Mouse (Mus musculus) forebrain, embryonic 13.5 days (tissue): ENCODE data around the gene Dlg4. TPM values are rescaled to one million over a fixed set of nuclear protein-coding genes. Genes with fewer than 3 reads are reported as not detected.

Source experiments
- microRNA counts: library from miRNA; unstranded; fragments of <30 nt; microRNA quantifications from one replicate; lab custom pipeline; 2016
- microRNA-seq: library from miRNA; unstranded; fragments of <30 nt; microRNA quantifications from one replicate; pipeline ENCODE4, GENCODE M21; 2016
- polyA plus RNA-seq: library from polyadenylated mRNA; unstranded; fragments of >200 nt; fragmentation: Nextera tagmentation; extraction: Ambion mirVana; gene quantifications from 2 replicates; pipeline ENCODE4 v1.2.1, GENCODE M21; 2015

Gene Dlg4
- polyA plus RNA-seq, 1 experiment from 2014 or later: 26.2 TPM

MicroRNA genes within 50 kb of the gene (microRNA counts, 519-probe panel; counts per million panel counts)
- 177 counts per million, percentile 53 among the panel's probes with 10 or more counts for microRNA mmu-miR-324-3p (lab: Ali Mortazavi, UCI)
- 3,995 counts per million, percentile 78 among the panel's probes with 10 or more counts for microRNA mmu-miR-324-5p (lab: Ali Mortazavi, UCI)

Small RNAs within 50 kb of the gene (microRNA-seq; reads per million reads assigned to microRNA genes)
- gene Gm44349 (not detected), gene Mir324 (4,085 reads per million, percentile 88 among the genes with 10 or more reads in this experiment)

Other genes starting within 250 kb of the Dlg4 start
- 1.5 TPM in 2 replicates for gene Chrnb1, start 221.0 kb upstream of the Dlg4 start, polyA plus RNA-seq
- gene Fgf11, start 215.1 kb upstream of the Dlg4 start, polyA plus RNA-seq: 3.3 and 3.8 TPM in 2 replicates
- 0.39 and 1.00 TPM in 2 replicates for gene Tmem102, start 211.3 kb upstream of the Dlg4 start, polyA plus RNA-seq
- gene Gm39566, start 201.6 kb upstream of the Dlg4 start, polyA plus RNA-seq: not detected in 2 replicates
- gene Spem2, start 198.5 kb upstream of the Dlg4 start, polyA plus RNA-seq: not detected in 2 replicates
- gene Spem1, start 194.8 kb upstream of the Dlg4 start, polyA plus RNA-seq: 0.37 and 0.52 TPM in 2 replicates
- 16.6 and 17.0 TPM in 2 replicates for gene Nlgn2, start 179.2 kb upstream of the Dlg4 start, polyA plus RNA-seq
- 340 and 360 TPM in 2 replicates for gene Tmem256, start 178.4 kb upstream of the Dlg4 start, polyA plus RNA-seq
- gene Plscr3, start 170.6 kb upstream of the Dlg4 start, polyA plus RNA-seq: 44.1 and 45.4 TPM in 2 replicates
- gene Tnk1, start 158.2 kb upstream of the Dlg4 start, polyA plus RNA-seq: 0.09 and 0.20 TPM in 2 replicates
- gene Tmem95, start 138.9 kb upstream of the Dlg4 start, polyA plus RNA-seq: not detected in 2 replicates
- gene Kctd11, start 135.5 kb upstream of the Dlg4 start, polyA plus RNA-seq: 1.3 and 1.4 TPM in 2 replicates
- gene Acap1, start 121.4 kb upstream of the Dlg4 start, polyA plus RNA-seq: 0.28 and 0.34 TPM in 2 replicates
- 19.1 and 20.3 TPM in 2 replicates for gene 2810408A11Rik, start 116.0 kb upstream of the Dlg4 start, polyA plus RNA-seq
- 15.5 and 20.2 TPM in 2 replicates for gene Neurl4, start 115.9 kb upstream of the Dlg4 start, polyA plus RNA-seq
- gene Gps2, start 103.1 kb upstream of the Dlg4 start, polyA plus RNA-seq: 90.1 and 93.2 TPM in 2 replicates
- gene Eif5a, start 95.0 kb upstream of the Dlg4 start, polyA plus RNA-seq: 1,467 and 1,510 TPM in 2 replicates
- gene Ybx2, start 81.1 kb upstream of the Dlg4 start, polyA plus RNA-seq: 4.5 and 6.0 TPM in 2 replicates
- 9.3 and 12.6 TPM in 2 replicates for gene Slc2a4, start 68.8 kb upstream of the Dlg4 start, polyA plus RNA-seq
- 0.59 and 1.4 TPM in 2 replicates for gene Cldn7, start 52.2 kb upstream of the Dlg4 start, polyA plus RNA-seq
- 21.1 and 24.3 TPM in 2 replicates for gene Ctdnep1, start 35.8 kb upstream of the Dlg4 start, polyA plus RNA-seq
- gene Elp5, start 34.4 kb upstream of the Dlg4 start, polyA plus RNA-seq: 157 and 164 TPM in 2 replicates
- gene Gabarap, start 25.8 kb upstream of the Dlg4 start, polyA plus RNA-seq: 598 and 670 TPM in 2 replicates
- gene Phf23, start 21.2 kb upstream of the Dlg4 start, polyA plus RNA-seq: 78.5 and 79.9 TPM in 2 replicates
- gene Dvl2, start 16.3 kb upstream of the Dlg4 start, polyA plus RNA-seq: 31.8 and 35.4 TPM in 2 replicates
- 48.7 and 51.3 TPM in 2 replicates for gene Acadvl, start 1.5 kb upstream of the Dlg4 start, polyA plus RNA-seq
- gene Asgr1, start 37.1 kb downstream of the Dlg4 start, polyA plus RNA-seq: 0.37 and 0.59 TPM in 2 replicates
- gene Asgr2, start 75.7 kb downstream of the Dlg4 start, polyA plus RNA-seq: not detected in 2 replicates
- 0.32 TPM in 1 of 2 replicates, not detected in the other for gene Mgl2, start 113.4 kb downstream of the Dlg4 start, polyA plus RNA-seq
- gene Clec10a, start 139.3 kb downstream of the Dlg4 start, polyA plus RNA-seq: 0.53 TPM in 1 of 2 replicates, not detected in the other
- 1.8 and 2.2 TPM in 2 replicates for gene Slc16a11, start 195.8 kb downstream of the Dlg4 start, polyA plus RNA-seq
- gene Slc16a13, start 204.1 kb downstream of the Dlg4 start, polyA plus RNA-seq: 13.4 and 14.8 TPM in 2 replicates
- 4.3 and 4.7 TPM in 2 replicates for gene Bcl6b, start 212.9 kb downstream of the Dlg4 start, polyA plus RNA-seq
- 226 and 229 TPM in 2 replicates for gene 0610010K14Rik, start 221.0 kb downstream of the Dlg4 start, polyA plus RNA-seq
- gene Gm21988, start 222.9 kb downstream of the Dlg4 start, polyA plus RNA-seq: 10.7 and 12.1 TPM in 2 replicates
- 227 and 236 TPM in 2 replicates for gene Rnasek, start 222.9 kb downstream of the Dlg4 start, polyA plus RNA-seq
- 0.74 and 1.0 TPM in 2 replicates for gene Alox12, start 238.4 kb downstream of the Dlg4 start, polyA plus RNA-seq